Mouse (Mus musculus) small intestine, adult 10 weeks (tissue): ENCODE measurements around the gene Tyr. TPM values are rescaled to one million over a fixed set of nuclear protein-coding genes. Genes with fewer than 3 reads are reported as not detected.

Source experiments
- polyA plus RNA-seq: library from polyadenylated mRNA; stranded (reverse); fragments of 350-450 nt; fragmentation: Illumina TruSeq; extraction: RNeasy Lipid Tissue Mini Kit (QIAGEN cat#74804); gene quantifications from one replicate; pipeline ENCODE4 v1.2.3, GENCODE M21; 2014; ENCODE audit warnings: low replicate concordance

The Tyr gene
- polyA plus RNA-seq = not detected

DNA sequence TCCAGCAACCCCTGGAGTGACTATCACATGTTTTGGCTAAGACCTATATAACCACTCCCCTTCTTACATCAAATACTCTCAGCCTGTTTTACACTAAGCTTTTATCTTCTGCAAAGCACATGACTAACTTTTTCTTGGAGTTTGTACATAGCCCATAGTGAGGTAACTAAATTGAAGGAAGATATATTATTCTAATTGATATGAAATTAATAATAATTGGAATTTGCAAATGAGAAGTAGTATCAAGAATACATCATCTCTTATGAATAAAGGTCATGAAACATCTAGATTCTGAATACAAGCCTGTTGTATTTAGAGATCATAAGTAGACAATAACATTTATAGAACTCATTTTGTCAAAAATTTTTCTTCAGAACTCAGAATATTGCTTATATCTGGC, at the start of gene Tyr:
Gene Tyr, minus strand, starts transcription at position 101 of the 400 bp plus-strand sequence.

Other genes starting within 250 kb of the Tyr start
- gene Nox4, start 247.4 kb downstream of the Tyr start, polyA plus RNA-seq = 1.5 TPM
- gene Grm5, start 90.7 kb upstream of the Tyr start, polyA plus RNA-seq = not detected